Mouse (Mus musculus) bone marrow macrophage, adult 2 months (primary cell): ENCODE measurements around the gene Eva1c.

Experiments
- CTCF ChIP-seq: IDR thresholded peaks from 2 replicates; pipeline ENCODE4 v1.5.1; 2012; ENCODE audit warnings: low read depth, mild to moderate bottlenecking, low read length, moderate library complexity
- POLR2A ChIP-seq: IDR thresholded peaks from 2 replicates; pipeline ENCODE4 v1.6.1; 2012; ENCODE audit warnings: mild to moderate bottlenecking, low read depth, low read length, borderline replicate concordance

GRCm38 (mm10) chr16:90903300-90903699 is 76.8 kb downstream of the Eva1c start:
- no peak for TF ChIP-seq CTCF
- no peak for TF ChIP-seq POLR2A
